Mouse (Mus musculus): Measurements from ENCODE around the gene Gm28308. TPM values are rescaled to one million over a fixed set of nuclear protein-coding genes. Genes with fewer than 3 reads are reported as not detected.

The Gm28308 gene
- total RNA-seq, 1 experiment from 2014 or later, result not detected

- no peak for ATAC-seq (replicated peaks in 1 of 2; ENCODE audit: insufficient read depth in 1 of 2, low FRiP score in 2 of 2, low TSS enrichment in 1 of 2, low read depth in 1 of 2, poor library complexity in 2 of 2, severe bottlenecking in 2 of 2)
These were observed 28.5 kb downstream of the Gm28308 start for GRCm38 (mm10) chr6:52184668-52185067.

- ATAC-seq (replicated peaks in 1 of 2; ENCODE audit: insufficient read depth in 1 of 2, low FRiP score in 2 of 2, low TSS enrichment in 1 of 2, low read depth in 1 of 2, poor library complexity in 2 of 2, severe bottlenecking in 2 of 2), result no peak
These were observed 29.6 kb downstream of the Gm28308 start for GRCm38 (mm10) chr6:52183311-52184080.

- no peak for ATAC-seq (replicated peaks in 1 of 2; ENCODE audit: insufficient read depth in 1 of 2, low FRiP score in 2 of 2, low TSS enrichment in 1 of 2, low read depth in 1 of 2, poor library complexity in 2 of 2, severe bottlenecking in 2 of 2)
These were observed 30.3 kb downstream of the Gm28308 start for GRCm38 (mm10) chr6:52182793-52183192.

- no peak for ATAC-seq (replicated peaks in 1 of 2; ENCODE audit: insufficient read depth in 1 of 2, low FRiP score in 2 of 2, low TSS enrichment in 1 of 2, low read depth in 1 of 2, poor library complexity in 2 of 2, severe bottlenecking in 2 of 2)
These were observed 31.1 kb downstream of the Gm28308 start for GRCm38 (mm10) chr6:52182030-52182429.

GRCm38 (mm10) chr6:52180726-52181125, 32.4 kb downstream of the Gm28308 start:
- ATAC-seq (replicated peaks in 1 of 2; ENCODE audit: insufficient read depth in 1 of 2, low FRiP score in 2 of 2, low TSS enrichment in 1 of 2, low read depth in 1 of 2, poor library complexity in 2 of 2, severe bottlenecking in 2 of 2), result no peak

- no peak for ATAC-seq (replicated peaks in 1 of 2; ENCODE audit: insufficient read depth in 1 of 2, low FRiP score in 2 of 2, low TSS enrichment in 1 of 2, low read depth in 1 of 2, poor library complexity in 2 of 2, severe bottlenecking in 2 of 2)
These were observed 32.9 kb downstream of the Gm28308 start for GRCm38 (mm10) chr6:52180213-52180710.

- no peak for ATAC-seq (replicated peaks in 1 of 2; ENCODE audit: insufficient read depth in 1 of 2, low FRiP score in 2 of 2, low TSS enrichment in 1 of 2, low read depth in 1 of 2, poor library complexity in 2 of 2, severe bottlenecking in 2 of 2)
These were observed 33.4 kb downstream of the Gm28308 start for GRCm38 (mm10) chr6:52179690-52180089.

- ATAC-seq (replicated peaks in 1 of 2; ENCODE audit: insufficient read depth in 1 of 2, low FRiP score in 2 of 2, low TSS enrichment in 1 of 2, low read depth in 1 of 2, poor library complexity in 2 of 2, severe bottlenecking in 2 of 2), result no peak
These were observed 34.0 kb downstream of the Gm28308 start for GRCm38 (mm10) chr6:52178918-52179665.

GRCm38 (mm10) chr6:52177806-52178205, 35.3 kb downstream of the Gm28308 start:
- ATAC-seq (replicated peaks in 1 of 2; ENCODE audit: insufficient read depth in 1 of 2, low FRiP score in 2 of 2, low TSS enrichment in 1 of 2, low read depth in 1 of 2, poor library complexity in 2 of 2, severe bottlenecking in 2 of 2), result no peak

- peak in 1 of 2 experiments; percentile 21; a peak in 1 of 4 replicates for ATAC-seq (replicated peaks in 1 of 2; ENCODE audit: insufficient read depth in 1 of 2, low FRiP score in 2 of 2, low TSS enrichment in 1 of 2, low read depth in 1 of 2, poor library complexity in 2 of 2, severe bottlenecking in 2 of 2)
These were observed 35.9 kb downstream of the Gm28308 start, which contains the start of gene 5730596B20Rik for GRCm38 (mm10) chr6:52177061-52177735. 5730596B20Rik (plus strand) TSS chr6:52177498.

- no peak for ATAC-seq (replicated peaks in 1 of 2; ENCODE audit: insufficient read depth in 1 of 2, low FRiP score in 2 of 2, low TSS enrichment in 1 of 2, low read depth in 1 of 2, poor library complexity in 2 of 2, severe bottlenecking in 2 of 2)
These were observed 36.7 kb downstream of the Gm28308 start for GRCm38 (mm10) chr6:52176391-52176790.

GRCm38 (mm10) chr6:52175864-52176263, 37.3 kb downstream of the Gm28308 start:
- no peak for ATAC-seq (replicated peaks in 1 of 2; ENCODE audit: insufficient read depth in 1 of 2, low FRiP score in 2 of 2, low TSS enrichment in 1 of 2, low read depth in 1 of 2, poor library complexity in 2 of 2, severe bottlenecking in 2 of 2)

GRCm38 (mm10) chr6:52174968-52175751, 38.0 kb downstream of the Gm28308 start:
- ATAC-seq (replicated peaks in 1 of 2; ENCODE audit: insufficient read depth in 1 of 2, low FRiP score in 2 of 2, low TSS enrichment in 1 of 2, low read depth in 1 of 2, poor library complexity in 2 of 2, severe bottlenecking in 2 of 2), result no peak

GRCm38 (mm10) chr6:52173648-52174047, 39.5 kb downstream of the Gm28308 start:
- ATAC-seq (replicated peaks in 1 of 2; ENCODE audit: insufficient read depth in 1 of 2, low FRiP score in 2 of 2, low TSS enrichment in 1 of 2, low read depth in 1 of 2, poor library complexity in 2 of 2, severe bottlenecking in 2 of 2), result no peak

- ATAC-seq (replicated peaks in 1 of 2; ENCODE audit: insufficient read depth in 1 of 2, low FRiP score in 2 of 2, low TSS enrichment in 1 of 2, low read depth in 1 of 2, poor library complexity in 2 of 2, severe bottlenecking in 2 of 2), result no peak
These were observed 40.6 kb downstream of the Gm28308 start for GRCm38 (mm10) chr6:52172501-52172900.

GRCm38 (mm10) chr6:52171938-52172337, 41.2 kb downstream of the Gm28308 start:
- ATAC-seq (replicated peaks in 1 of 2; ENCODE audit: insufficient read depth in 1 of 2, low FRiP score in 2 of 2, low TSS enrichment in 1 of 2, low read depth in 1 of 2, poor library complexity in 2 of 2, severe bottlenecking in 2 of 2), result no peak

- ATAC-seq (replicated peaks in 1 of 2; ENCODE audit: insufficient read depth in 1 of 2, low FRiP score in 2 of 2, low TSS enrichment in 1 of 2, low read depth in 1 of 2, poor library complexity in 2 of 2, severe bottlenecking in 2 of 2), result no peak
These were observed 41.8 kb downstream of the Gm28308 start for GRCm38 (mm10) chr6:52171331-52171730.
